Mouse (Mus musculus): ENCODE measurements around the gene Pfkm. TPM values are rescaled to one million over a fixed set of nuclear protein-coding genes. Genes with fewer than 3 reads are reported as not detected.
A peak's percentile ranks its signal among the peaks of the same experiment; 100 is the strongest.

Gene Pfkm
- polyA plus RNA-seq, 1 experiment, result 401 TPM

DNA sequence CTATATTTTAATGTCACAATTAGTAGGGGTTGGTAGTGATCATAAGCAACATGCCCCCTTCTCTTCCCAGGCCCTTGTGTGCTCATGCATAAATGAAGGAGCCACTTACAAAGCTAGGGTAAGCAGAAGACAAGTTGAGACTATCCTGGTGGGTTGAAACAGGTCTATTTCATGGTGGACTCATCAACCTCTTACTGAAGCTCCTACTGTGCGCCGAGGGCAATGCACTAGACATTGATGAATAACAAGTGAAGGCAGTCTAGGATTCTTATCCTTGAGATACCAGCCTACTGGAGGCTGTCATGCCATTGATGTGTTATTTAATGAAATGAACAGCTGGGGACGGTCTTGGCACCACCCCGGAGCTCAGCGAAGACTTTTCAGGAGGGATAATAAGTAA, 62.9 kb downstream of the Pfkm start:
- Histone ChIP-seq H3ac (ENCODE audit: control insufficient read depth, insufficient read length) (no peak overlapping the region), H3K4me3 (no peak overlapping the region), H3K27me3 (ENCODE audit: control insufficient read depth, insufficient read depth, insufficient read length) (no peaks in the 10 kb centered on the region), H3K79me2 (ENCODE audit: control insufficient read depth, insufficient read depth) (no peaks in the 10 kb centered on the region), H3K4me2 (ENCODE audit: low read depth) (no peak overlapping the region), H3K36me3 (ENCODE audit: control insufficient read depth, insufficient read depth) (no peaks in the 10 kb centered on the region)
- TF ChIP-seq SRF (IDR thresholded peaks at IDR 0.05; ENCODE audit: control insufficient read depth, insufficient read length, low read depth), result no peak
- no peak for TF ChIP-seq POLR2AphosphoS2 (IDR thresholded peaks at IDR 0.05; ENCODE audit: insufficient read length, low read depth)
- no peak for TF ChIP-seq USF1 (IDR thresholded peaks at IDR 0.05; ENCODE audit: low read depth)
- no peak for TF ChIP-seq MAX (IDR thresholded peaks at IDR 0.05; ENCODE audit: low read depth)
- TF ChIP-seq POLR2A (IDR thresholded peaks at IDR 0.05; ENCODE audit: insufficient read length, low read depth), result no peak
- TF ChIP-seq TCF12 (IDR thresholded peaks at IDR 0.05; ENCODE audit: insufficient read depth, poor library complexity, severe bottlenecking), result no peak
- no peak for TF ChIP-seq REST (IDR thresholded peaks at IDR 0.05; ENCODE audit: insufficient read depth, insufficient read length)
- TF ChIP-seq CEBPB (IDR thresholded peaks at IDR 0.05; ENCODE audit: insufficient read depth, poor library complexity, severe bottlenecking), result no peak
- no peak for TF ChIP-seq MYOG (IDR thresholded peaks at IDR 0.05; ENCODE audit: control insufficient read depth in 1 of 3, insufficient read depth in 1 of 3, insufficient read length in 2 of 3, low read depth in 2 of 3)
- no peak for TF ChIP-seq MYOD1 (IDR thresholded peaks at IDR 0.05; ENCODE audit: control insufficient read depth in 1 of 3, insufficient read length in 2 of 3, low read depth in 2 of 3)
- no peak for TF ChIP-seq E2F4 (IDR thresholded peaks at IDR 0.05; ENCODE audit: insufficient read depth)
- no peak for TF ChIP-seq TCF3 (IDR thresholded peaks at IDR 0.05; ENCODE audit: insufficient read length, low read depth)

DNA sequence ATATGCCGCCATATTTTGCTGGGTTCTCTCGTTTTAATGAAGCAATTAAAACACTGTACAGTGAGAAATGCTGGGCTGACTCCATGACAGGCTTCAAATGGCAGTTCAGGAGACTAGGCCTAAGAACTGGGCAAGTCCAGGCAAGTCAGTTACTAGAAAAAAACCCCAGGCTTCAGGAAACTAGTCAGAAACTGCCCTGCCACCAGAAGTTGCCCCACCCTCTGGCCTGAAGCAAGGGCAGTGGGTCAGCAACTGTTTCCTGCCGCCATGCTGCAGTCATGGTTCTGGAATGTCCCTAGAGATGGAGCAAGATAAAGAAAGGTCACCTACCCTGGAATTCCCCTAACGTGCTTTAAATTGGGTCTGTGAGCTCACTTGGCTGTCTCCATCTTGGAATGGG, 63.6 kb downstream of the Pfkm start:
- Histone ChIP-seq H3K4me2 (ENCODE audit: low read depth) (no peak overlapping the region), H3K79me2 (ENCODE audit: control insufficient read depth, insufficient read depth) (no peaks in the 10 kb centered on the region), H3K27me3 (ENCODE audit: control insufficient read depth, insufficient read depth, insufficient read length) (no peaks in the 10 kb centered on the region), H3K4me3 (no peak overlapping the region), H3K36me3 (ENCODE audit: control insufficient read depth, insufficient read depth) (no peaks in the 10 kb centered on the region), H3ac (ENCODE audit: control insufficient read depth, insufficient read length) (no peak overlapping the region)
- peak in 1 of 3 experiments; percentile 61 for TF ChIP-seq MYOG (IDR thresholded peaks at IDR 0.05; ENCODE audit: control insufficient read depth in 1 of 3, insufficient read depth in 1 of 3, insufficient read length in 2 of 3, low read depth in 2 of 3)
- TF ChIP-seq MYOD1 (IDR thresholded peaks at IDR 0.05; ENCODE audit: control insufficient read depth in 1 of 3, insufficient read length in 2 of 3, low read depth in 2 of 3), result peak in 1 of 3 experiments; percentile 50
- TF ChIP-seq TCF12 (IDR thresholded peaks at IDR 0.05; ENCODE audit: insufficient read depth, poor library complexity, severe bottlenecking), result no peak

DNA sequence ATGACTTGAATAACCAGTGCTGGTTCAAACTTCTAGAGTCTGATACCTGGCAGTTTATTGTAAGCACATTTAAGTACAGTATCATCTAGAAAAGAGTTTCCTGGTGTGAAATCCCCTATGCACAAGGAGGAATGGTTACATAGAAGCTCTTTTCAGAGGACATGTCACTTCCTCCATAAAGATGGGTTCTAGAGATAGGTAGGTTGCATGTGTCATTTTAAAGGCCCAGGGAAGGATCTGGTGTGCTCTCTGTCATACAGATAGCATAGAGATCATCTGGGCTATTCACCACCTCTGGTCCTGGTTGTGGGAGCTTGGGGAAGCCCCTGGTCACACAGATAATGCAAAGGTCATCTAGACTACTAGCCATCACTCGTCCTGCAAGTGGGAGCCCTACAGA, 64.9 kb downstream of the Pfkm start:
- Histone ChIP-seq H3ac (ENCODE audit: control insufficient read depth, insufficient read length) (no peak overlapping the region), H3K27me3 (ENCODE audit: control insufficient read depth, insufficient read depth, insufficient read length) (no peaks in the 10 kb centered on the region), H3K79me2 (ENCODE audit: control insufficient read depth, insufficient read depth) (no peaks in the 10 kb centered on the region), H3K4me2 (ENCODE audit: low read depth) (no peak overlapping the region), H3K36me3 (ENCODE audit: control insufficient read depth, insufficient read depth) (no peaks in the 10 kb centered on the region), H3K4me3 (no peak overlapping the region)
- TF ChIP-seq REST (IDR thresholded peaks at IDR 0.05; ENCODE audit: insufficient read depth, insufficient read length) (no peak), TCF12 (IDR thresholded peaks at IDR 0.05; ENCODE audit: insufficient read depth, poor library complexity, severe bottlenecking) (no peak), CEBPB (IDR thresholded peaks at IDR 0.05; ENCODE audit: insufficient read depth, poor library complexity, severe bottlenecking) (no peak), USF1 (IDR thresholded peaks at IDR 0.05; ENCODE audit: low read depth) (no peak), MAX (IDR thresholded peaks at IDR 0.05; ENCODE audit: low read depth) (no peak), SRF (IDR thresholded peaks at IDR 0.05; ENCODE audit: control insufficient read depth, insufficient read length, low read depth) (no peak), TCF3 (IDR thresholded peaks at IDR 0.05; ENCODE audit: insufficient read length, low read depth) (no peak)

DNA sequence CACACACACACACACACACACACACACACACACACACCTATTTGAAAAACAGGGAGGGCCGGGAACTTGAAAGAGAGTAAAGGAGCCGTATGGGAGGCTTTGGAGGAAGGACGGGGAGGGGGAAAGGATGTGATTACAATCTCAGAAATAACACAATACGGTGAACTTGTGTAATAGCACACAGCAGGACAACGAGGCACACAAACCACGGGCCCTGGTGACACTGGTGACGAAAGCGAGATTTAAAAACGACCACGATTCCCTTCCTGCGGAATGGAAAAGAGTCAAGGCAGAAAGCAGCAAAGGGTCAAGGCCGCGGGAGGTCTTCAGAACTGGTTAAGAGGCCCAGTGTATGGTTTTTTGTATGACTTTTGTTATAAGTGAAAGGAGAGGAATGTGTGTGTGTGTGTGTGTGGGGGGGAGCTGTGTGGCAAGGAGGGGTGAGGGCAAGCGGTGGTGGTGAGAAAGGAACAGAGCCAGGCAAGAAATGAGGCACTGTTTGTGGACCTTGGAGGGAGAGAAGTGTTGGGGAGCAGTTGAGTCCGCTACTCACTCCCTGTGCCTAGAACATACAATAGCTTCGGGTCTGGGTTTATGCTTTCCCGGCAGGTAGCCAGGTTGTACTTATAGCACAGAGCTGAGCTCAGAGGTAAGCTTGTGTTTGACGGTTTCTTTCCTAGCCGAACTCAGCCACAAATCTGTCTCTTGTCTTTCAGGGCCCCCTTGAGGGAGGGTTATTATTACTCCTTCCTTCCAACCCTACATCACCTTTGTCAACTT, 68.8 kb downstream of the Pfkm start:
- no peak overlapping the region for H3K4me3 ChIP-seq
- no peak for TF ChIP-seq REST (IDR thresholded peaks at IDR 0.05; ENCODE audit: insufficient read depth, insufficient read length)
- no peak for TF ChIP-seq MYOD1 (IDR thresholded peaks at IDR 0.05; ENCODE audit: control insufficient read depth in 1 of 3, insufficient read length in 2 of 3, low read depth in 2 of 3)
- no peak for TF ChIP-seq POLR2A (IDR thresholded peaks at IDR 0.05; ENCODE audit: insufficient read length, low read depth)
- TF ChIP-seq TCF12 (IDR thresholded peaks at IDR 0.05; ENCODE audit: insufficient read depth, poor library complexity, severe bottlenecking), result no peak
- TF ChIP-seq POLR2AphosphoS2 (IDR thresholded peaks at IDR 0.05; ENCODE audit: insufficient read length, low read depth), result no peak
- TF ChIP-seq MAX (IDR thresholded peaks at IDR 0.05; ENCODE audit: low read depth), result no peak
- TF ChIP-seq CEBPB (IDR thresholded peaks at IDR 0.05; ENCODE audit: insufficient read depth, poor library complexity, severe bottlenecking), result no peak
- no peak for TF ChIP-seq TCF3 (IDR thresholded peaks at IDR 0.05; ENCODE audit: insufficient read length, low read depth)
- no peaks in the 10 kb centered on the region for H3K36me3 ChIP-seq (ENCODE audit: control insufficient read depth, insufficient read depth)
- H3ac ChIP-seq (ENCODE audit: control insufficient read depth, insufficient read length), result no peak overlapping the region
- peaks cover 26% of the 10 kb centered on the region for H3K27me3 ChIP-seq (ENCODE audit: control insufficient read depth, insufficient read depth, insufficient read length)
- H3K79me2 ChIP-seq (ENCODE audit: control insufficient read depth, insufficient read depth), result no peaks in the 10 kb centered on the region
- no peak overlapping the region for H3K4me2 ChIP-seq (ENCODE audit: low read depth)

DNA sequence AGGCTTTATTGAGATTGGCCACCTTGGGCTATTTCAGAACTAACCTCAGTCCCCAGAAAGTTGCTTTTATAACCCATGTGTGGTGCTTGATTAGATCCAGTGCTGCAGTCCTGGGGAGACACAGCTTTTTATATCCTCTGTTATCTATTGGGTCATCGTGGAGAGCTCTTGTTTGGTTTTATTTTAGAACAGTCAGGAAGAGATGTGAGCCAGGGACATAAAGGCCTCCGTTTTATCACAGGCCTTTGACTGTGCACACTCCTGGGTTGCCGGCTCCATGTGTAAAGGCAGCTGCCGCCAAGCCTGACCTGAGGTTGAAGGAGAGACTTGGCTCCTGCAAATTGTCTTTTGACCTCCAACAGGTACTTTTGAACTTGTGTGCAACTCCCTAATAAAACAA, 70.2 kb downstream of the Pfkm start:
- no peaks in the 10 kb centered on the region for H3K36me3 ChIP-seq (ENCODE audit: control insufficient read depth, insufficient read depth)
- no peak overlapping the region for H3ac ChIP-seq (ENCODE audit: control insufficient read depth, insufficient read length)
- TF ChIP-seq POLR2AphosphoS2 (IDR thresholded peaks at IDR 0.05; ENCODE audit: insufficient read length, low read depth), result no peak
- TF ChIP-seq E2F4 (IDR thresholded peaks at IDR 0.05; ENCODE audit: insufficient read depth), result no peak
- TF ChIP-seq USF1 (IDR thresholded peaks at IDR 0.05; ENCODE audit: low read depth), result no peak
- TF ChIP-seq CEBPB (IDR thresholded peaks at IDR 0.05; ENCODE audit: insufficient read depth, poor library complexity, severe bottlenecking), result no peak
- no peak for TF ChIP-seq REST (IDR thresholded peaks at IDR 0.05; ENCODE audit: insufficient read depth, insufficient read length)
- TF ChIP-seq MYOD1 (IDR thresholded peaks at IDR 0.05; ENCODE audit: control insufficient read depth in 1 of 3, insufficient read length in 2 of 3, low read depth in 2 of 3), result no peak
- TF ChIP-seq MAX (IDR thresholded peaks at IDR 0.05; ENCODE audit: low read depth), result no peak
- H3K4me2 ChIP-seq (ENCODE audit: low read depth), result no peak overlapping the region
- H3K79me2 ChIP-seq (ENCODE audit: control insufficient read depth, insufficient read depth), result no peaks in the 10 kb centered on the region
- H3K4me3 ChIP-seq, result no peak overlapping the region
- H3K27me3 ChIP-seq (ENCODE audit: control insufficient read depth, insufficient read depth, insufficient read length), result peaks cover 30% of the 10 kb centered on the region

Data from myocyte (in vitro differentiated cells).